Mouse (Mus musculus): ENCODE measurements around the gene Tle3. TPM values are rescaled to one million over a fixed set of nuclear protein-coding genes. Genes with fewer than 3 reads are reported as not detected.

The Tle3 gene
- total RNA-seq, 1 experiment from 2014 or later: 119 TPM

- no peak for ATAC-seq (replicated peaks; ENCODE audit: insufficient number of reproducible peaks, low FRiP score, low TSS enrichment, poor library complexity, severe bottlenecking)
These were observed 1.4 kb downstream of the Tle3 start for GRCm38 (mm10) chr9:61373634-61373941.

GRCm38 (mm10) chr9:61373942-61374900 lies 2.1 kb downstream of the Tle3 start:
- ATAC-seq (replicated peaks; ENCODE audit: insufficient number of reproducible peaks, low FRiP score, low TSS enrichment, poor library complexity, severe bottlenecking): no peak

- no peak for ATAC-seq (replicated peaks; ENCODE audit: insufficient number of reproducible peaks, low FRiP score, low TSS enrichment, poor library complexity, severe bottlenecking)
These were observed 2.8 kb downstream of the Tle3 start for GRCm38 (mm10) chr9:61375002-61375401.

GRCm38 (mm10) chr9:61375802-61376561 lies 3.8 kb downstream of the Tle3 start:
- ATAC-seq (replicated peaks; ENCODE audit: insufficient number of reproducible peaks, low FRiP score, low TSS enrichment, poor library complexity, severe bottlenecking): no peak

- no peak for ATAC-seq (replicated peaks; ENCODE audit: insufficient number of reproducible peaks, low FRiP score, low TSS enrichment, poor library complexity, severe bottlenecking)
These were observed 4.5 kb downstream of the Tle3 start for GRCm38 (mm10) chr9:61376650-61377049.

- ATAC-seq (replicated peaks; ENCODE audit: insufficient number of reproducible peaks, low FRiP score, low TSS enrichment, poor library complexity, severe bottlenecking): no peak; the same call in 1 of the 2 replicates
These were observed 5.7 kb downstream of the Tle3 start for GRCm38 (mm10) chr9:61377706-61378479.

- no peak for ATAC-seq (replicated peaks; ENCODE audit: insufficient number of reproducible peaks, low FRiP score, low TSS enrichment, poor library complexity, severe bottlenecking)
These were observed 6.3 kb downstream of the Tle3 start for GRCm38 (mm10) chr9:61378516-61378915.

- no peak for ATAC-seq (replicated peaks; ENCODE audit: insufficient number of reproducible peaks, low FRiP score, low TSS enrichment, poor library complexity, severe bottlenecking)
These were observed 7.0 kb downstream of the Tle3 start for GRCm38 (mm10) chr9:61379016-61379634.

GRCm38 (mm10) chr9:61380258-61381062 lies 8.3 kb downstream of the Tle3 start:
- no peak for ATAC-seq (replicated peaks; ENCODE audit: insufficient number of reproducible peaks, low FRiP score, low TSS enrichment, poor library complexity, severe bottlenecking)

- no peak for ATAC-seq (replicated peaks; ENCODE audit: insufficient number of reproducible peaks, low FRiP score, low TSS enrichment, poor library complexity, severe bottlenecking)
These were observed 8.9 kb downstream of the Tle3 start for GRCm38 (mm10) chr9:61381063-61381408.

- no peak for ATAC-seq (replicated peaks; ENCODE audit: insufficient number of reproducible peaks, low FRiP score, low TSS enrichment, poor library complexity, severe bottlenecking)
These were observed 9.3 kb downstream of the Tle3 start for GRCm38 (mm10) chr9:61381445-61381844.

GRCm38 (mm10) chr9:61382595-61383186 lies 10.5 kb downstream of the Tle3 start:
- ATAC-seq (replicated peaks; ENCODE audit: insufficient number of reproducible peaks, low FRiP score, low TSS enrichment, poor library complexity, severe bottlenecking): no peak

- ATAC-seq (replicated peaks; ENCODE audit: insufficient number of reproducible peaks, low FRiP score, low TSS enrichment, poor library complexity, severe bottlenecking): no peak
These were observed 11.9 kb downstream of the Tle3 start for GRCm38 (mm10) chr9:61384101-61384500.

- ATAC-seq (replicated peaks; ENCODE audit: insufficient number of reproducible peaks, low FRiP score, low TSS enrichment, poor library complexity, severe bottlenecking): no peak
These were observed 12.7 kb downstream of the Tle3 start for GRCm38 (mm10) chr9:61384646-61385443.

- ATAC-seq (replicated peaks; ENCODE audit: insufficient number of reproducible peaks, low FRiP score, low TSS enrichment, poor library complexity, severe bottlenecking): peak; percentile 78
These were observed 13.6 kb downstream of the Tle3 start for GRCm38 (mm10) chr9:61385753-61386152.

- no peak for ATAC-seq (replicated peaks; ENCODE audit: insufficient number of reproducible peaks, low FRiP score, low TSS enrichment, poor library complexity, severe bottlenecking)
These were observed 14.1 kb downstream of the Tle3 start for GRCm38 (mm10) chr9:61386314-61386713.

- peak; percentile 62 for ATAC-seq (replicated peaks; ENCODE audit: insufficient number of reproducible peaks, low FRiP score, low TSS enrichment, poor library complexity, severe bottlenecking)
These were observed 15.6 kb downstream of the Tle3 start for GRCm38 (mm10) chr9:61387797-61388196.
